Mouse (Mus musculus) hindbrain, embryonic 11.5 days (tissue): ENCODE measurements around the gene Aox3. TPM values are rescaled to one million over a fixed set of nuclear protein-coding genes. Genes with fewer than 3 reads are reported as not detected.

Experiments used
- ATAC-seq: fragments of 200-750 bp; cut with Nextera tagmentation; 2 replicates; pipeline ENCODE4 v1.8.0; 2017; ENCODE audit warnings: mild to moderate bottlenecking, moderate TSS enrichment, moderate library complexity; ENCODE audit not compliant: low FRiP score
- DNase-seq: peaks from one replicate; pipeline ENCODE4 v3.0.0-alpha.2; 2015; ENCODE audit warnings: low spot score
- H3K27ac ChIP-seq: fragments of 300-500 bp; sonication (generic); 2 replicates; pipeline ENCODE4 v1.5.1; 2014; ENCODE audit warnings: mild to moderate bottlenecking, low read depth, low read length
- H3K27me3 ChIP-seq: fragments of 300-500 bp; sonication (generic); 2 replicates; pipeline ENCODE4 v1.6.1; 2014; ENCODE audit warnings: mild to moderate bottlenecking, low read length, moderate library complexity, mixed read lengths; ENCODE audit not compliant: control insufficient read depth, insufficient read depth
- H3K36me3 ChIP-seq: fragments of 300-500 bp; sonication (generic); 2 replicates; pipeline ENCODE4 v1.6.1; 2014; ENCODE audit warnings: mild to moderate bottlenecking, low read length, moderate library complexity, mixed read lengths; ENCODE audit not compliant: control insufficient read depth, insufficient read depth
- H3K4me1 ChIP-seq: fragments of 300-500 bp; sonication (generic); replicated peaks from 2 replicates; pipeline ENCODE4 v1.6.1; 2014; ENCODE audit warnings: low read length, mixed read lengths; ENCODE audit not compliant: control insufficient read depth, insufficient read depth
- H3K4me2 ChIP-seq: fragments of 300-500 bp; sonication (generic); replicated peaks from 2 replicates; pipeline ENCODE4 v1.6.1; 2014; ENCODE audit warnings: mild to moderate bottlenecking, low read depth, low read length
- H3K4me3 ChIP-seq: fragments of 300-500 bp; sonication (generic); 2 replicates; pipeline ENCODE4 v1.5.1; 2014; ENCODE audit warnings: low read depth, low read length
- H3K9ac ChIP-seq: fragments of 300-500 bp; sonication (generic); 2 replicates; pipeline ENCODE4 v1.6.1; 2014; ENCODE audit warnings: low read depth, low read length
- H3K9me3 ChIP-seq: fragments of 300-500 bp; sonication (generic); 2 replicates; pipeline ENCODE4 v1.6.1; 2016; ENCODE audit warnings: low read length; ENCODE audit not compliant: control insufficient read depth
- WGBS: fragments of 180-500 bp; shearing (Covaris S2); extraction: QIAGEN DNeasy Blood & Tissue Kit; methylation state at CpG from one replicate; pipeline ENCODE4 v1.1.7; 2014; 5-methylcytosine and 5-hydroxymethylcytosine counted together
- polyA plus RNA-seq: library from polyadenylated mRNA; unstranded; fragments of >200 nt; fragmentation: Nextera tagmentation; extraction: Ambion mirVana; gene quantifications from 2 replicates; pipeline ENCODE4 v1.2.1, GENCODE M21; 2014

The Aox3 gene
- polyA plus RNA-seq, 1 experiment from 2014 or later = not detected

- ATAC-seq = no peak
- Histone ChIP-seq H3K36me3 (no peaks in the 10 kb centered on the region), H3K27me3 (no peaks in the 10 kb centered on the region), H3K27ac (no peak overlapping the region), H3K9ac (no peak overlapping the region), H3K4me3 (no peak overlapping the region), H3K4me1 (no peaks in the 10 kb centered on the region), H3K9me3 (no peaks in the 10 kb centered on the region), H3K4me2 (no peak overlapping the region)
- no peak for DNase-seq
These were observed 511 bp downstream of the Aox3 start for GRCm38 (mm10) chr1:58113441-58113840.

- WGBS = 69% methylated on average over 6 of the region's 6 CpGs
- DNase-seq = no peak
- Histone ChIP-seq H3K27me3 (no peaks in the 10 kb centered on the region), H3K36me3 (no peaks in the 10 kb centered on the region), H3K4me2 (no peak overlapping the region), H3K9me3 (no peaks in the 10 kb centered on the region), H3K9ac (no peak overlapping the region), H3K27ac (no peak overlapping the region), H3K4me1 (no peaks in the 10 kb centered on the region), H3K4me3 (no peak overlapping the region)
- ATAC-seq = no peak
These were observed 1.2 kb downstream of the Aox3 start for GRCm38 (mm10) chr1:58114021-58114560.

- no peaks in the 10 kb centered on the region for H3K9me3 ChIP-seq
- DNase-seq (no peak), ATAC-seq (no peak)
- no peaks in the 10 kb centered on the region for H3K36me3 ChIP-seq
- no peaks in the 10 kb centered on the region for H3K4me1 ChIP-seq
- H3K4me2 ChIP-seq = no peak overlapping the region
- WGBS = 77% methylated on average over 12 of the region's 12 CpGs
- no peak overlapping the region for H3K9ac ChIP-seq
- H3K27ac ChIP-seq = no peak overlapping the region
- no peaks in the 10 kb centered on the region for H3K27me3 ChIP-seq
- H3K4me3 ChIP-seq = no peak overlapping the region
These were observed 1.9 kb downstream of the Aox3 start for GRCm38 (mm10) chr1:58114666-58115375.

GRCm38 (mm10) chr1:58118231-58118630, 5.3 kb downstream of the Aox3 start:
- Histone ChIP-seq H3K9me3 (no peaks in the 10 kb centered on the region), H3K4me3 (no peak overlapping the region), H3K4me2 (no peak overlapping the region), H3K9ac (no peak overlapping the region), H3K4me1 (no peaks in the 10 kb centered on the region), H3K36me3 (no peaks in the 10 kb centered on the region), H3K27me3 (no peaks in the 10 kb centered on the region), H3K27ac (no peak overlapping the region)
- ATAC-seq (no peak), DNase-seq (no peak)
- WGBS = 91% methylated on average over 3 of the region's 3 CpGs

- WGBS = 93% methylated on average over 8 of the region's 8 CpGs
- no peaks in the 10 kb centered on the region for H3K9me3 ChIP-seq
- no peak overlapping the region for H3K27ac ChIP-seq
- no peaks in the 10 kb centered on the region for H3K36me3 ChIP-seq
- no peak overlapping the region for H3K4me2 ChIP-seq
- H3K4me3 ChIP-seq = no peak overlapping the region
- no peaks in the 10 kb centered on the region for H3K27me3 ChIP-seq
- DNase-seq (no peak), ATAC-seq (no peak)
- H3K4me1 ChIP-seq = no peaks in the 10 kb centered on the region
- no peak overlapping the region for H3K9ac ChIP-seq
These were observed 12.0 kb downstream of the Aox3 start for GRCm38 (mm10) chr1:58124901-58125300.

GRCm38 (mm10) chr1:58137891-58138290, 25.0 kb downstream of the Aox3 start:
- Histone ChIP-seq H3K27me3 (no peaks in the 10 kb centered on the region), H3K4me3 (no peak overlapping the region), H3K27ac (no peak overlapping the region), H3K36me3 (no peaks in the 10 kb centered on the region), H3K4me1 (no peaks in the 10 kb centered on the region), H3K4me2 (no peak overlapping the region), H3K9me3 (no peaks in the 10 kb centered on the region), H3K9ac (no peak overlapping the region)
- DNase-seq = no peak
- ATAC-seq = no peak

GRCm38 (mm10) chr1:58138986-58139385, 26.1 kb downstream of the Aox3 start:
- H3K36me3 ChIP-seq = no peaks in the 10 kb centered on the region
- ATAC-seq (no peak), DNase-seq (peak; percentile 23)
- no peaks in the 10 kb centered on the region for H3K9me3 ChIP-seq
- H3K27me3 ChIP-seq = no peaks in the 10 kb centered on the region
- no peak overlapping the region for H3K9ac ChIP-seq
- H3K4me1 ChIP-seq = no peaks in the 10 kb centered on the region
- WGBS = 87% methylated on average over 9 of the region's 9 CpGs
- H3K4me3 ChIP-seq = no peak overlapping the region
- H3K4me2 ChIP-seq = no peak overlapping the region
- no peak overlapping the region for H3K27ac ChIP-seq

- 89% methylated on average over 5 of the region's 5 CpGs for WGBS
- Histone ChIP-seq H3K9me3 (no peaks in the 10 kb centered on the region), H3K27ac (no peak overlapping the region), H3K4me1 (no peaks in the 10 kb centered on the region), H3K4me2 (no peak overlapping the region), H3K27me3 (no peaks in the 10 kb centered on the region), H3K4me3 (no peak overlapping the region), H3K9ac (no peak overlapping the region), H3K36me3 (no peaks in the 10 kb centered on the region)
- ATAC-seq = no peak
- no peak for DNase-seq
These were observed 27.7 kb downstream of the Aox3 start for GRCm38 (mm10) chr1:58140607-58141006.

GRCm38 (mm10) chr1:58144384-58145069, 31.6 kb downstream of the Aox3 start:
- DNase-seq = no peak

More at GRCm38 (mm10) chr1:58144384-58145069, 31.6 kb downstream of the Aox3 start:
- Histone ChIP-seq H3K4me2 (no peak overlapping the region), H3K27me3 (no peaks in the 10 kb centered on the region), H3K4me3 (no peak overlapping the region), H3K9ac (no peak overlapping the region), H3K4me1 (no peaks in the 10 kb centered on the region), H3K27ac (no peak overlapping the region), H3K36me3 (no peaks in the 10 kb centered on the region), H3K9me3 (no peaks in the 10 kb centered on the region)
- 83% methylated on average over 10 of the region's 10 CpGs for WGBS
- ATAC-seq = no peak
